Mouse (Mus musculus) thymus, adult 2 months (tissue): ENCODE results near the gene Mfsd4b5.

Experiments
- CTCF ChIP-seq: fragments of 200-500 bp; IDR thresholded peaks from 2 replicates; pipeline ENCODE4 v1.5.1; 2012; ENCODE audit warnings: mild to moderate bottlenecking, control low read depth, low read length, moderate library complexity, borderline replicate concordance; ENCODE audit not compliant: control insufficient read depth, poor library complexity, insufficient read depth; ENCODE audit errors: extremely low read depth
- POLR2A ChIP-seq: fragments of 200-500 bp; IDR thresholded peaks from 2 replicates; pipeline ENCODE4 v1.6.1; 2012; ENCODE audit warnings: mild to moderate bottlenecking, low read length, control low read depth, moderate library complexity; ENCODE audit not compliant: control insufficient read depth, poor library complexity, insufficient read depth; ENCODE audit errors: extremely low read depth

DNA sequence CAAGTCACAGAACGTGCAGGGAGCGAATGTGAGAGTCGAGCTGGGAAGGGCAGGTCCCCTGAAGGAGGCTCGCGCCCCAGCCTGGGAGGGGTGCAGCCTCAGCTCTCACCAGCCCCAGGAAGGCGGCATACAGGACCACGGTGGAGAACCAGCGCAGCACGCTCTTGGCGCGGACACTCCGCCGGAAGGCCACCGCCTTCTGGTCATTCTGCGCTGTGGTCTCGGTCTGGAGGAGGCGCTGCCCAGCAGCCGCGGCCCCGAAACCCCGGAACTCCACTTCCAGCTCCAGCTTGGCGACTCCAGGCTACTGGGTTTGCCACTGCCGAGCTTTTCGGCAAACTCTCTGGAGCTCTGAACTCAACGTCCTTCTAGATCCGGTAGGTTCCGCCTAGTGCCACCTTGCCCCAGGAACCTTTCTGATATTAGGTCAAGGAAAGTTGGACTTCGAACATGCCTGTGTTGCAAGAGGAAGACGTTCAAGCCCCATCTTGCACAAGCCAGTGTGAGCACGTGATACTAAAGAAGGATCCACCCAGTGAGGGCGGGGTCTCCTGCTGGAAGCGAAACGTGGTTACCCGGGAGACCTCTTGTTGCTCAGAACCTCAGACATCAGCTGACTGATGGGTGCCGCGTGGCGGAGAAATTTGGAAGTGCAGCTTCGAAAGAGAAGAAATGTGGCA lies 26.5 kb downstream of the Mfsd4b5 start, which contains the start of gene Mfsd4b3:
- TF ChIP-seq CTCF (peak; percentile 68; the same call in 1 of the 2 replicates), POLR2A (peak; percentile 53)
